Mouse (Mus musculus): Measurements from ENCODE around the gene Depdc7.

GRCm38 (mm10) chr2:104740248-104740949, 2.3 kb downstream of the Depdc7 start:
- TF ChIP-seq CTCF (IDR thresholded peaks at IDR 0.05; ENCODE audit: insufficient read depth, low read depth, low read length) (no peak), POLR2A (IDR thresholded peaks at IDR 0.05; ENCODE audit: insufficient read depth, low read depth, low read length) (no peak)

All from olfactory bulb, adult 2 months (tissue).